Mouse (Mus musculus): ENCODE measurements around the gene Tcf7l1.

Tcf7l1 gene

DNA sequence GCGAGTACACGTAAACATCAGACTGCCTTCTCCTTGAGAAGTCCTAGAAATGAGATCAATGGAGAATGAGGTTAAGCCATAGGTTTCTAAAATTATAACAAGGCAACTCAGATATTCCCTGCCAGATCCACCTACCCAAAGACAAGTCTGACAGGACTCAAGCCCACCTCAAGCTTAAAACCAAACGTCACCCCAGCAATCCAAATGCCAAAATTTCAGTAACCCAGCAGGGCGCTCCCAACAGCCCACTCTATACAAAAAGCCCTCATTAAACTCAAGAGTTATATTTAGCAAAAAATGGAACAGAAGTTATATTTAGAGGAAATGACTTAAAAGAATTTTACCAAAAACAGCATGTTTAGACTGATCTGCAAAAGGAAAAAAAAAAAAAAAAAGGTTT lies 5.3 kb downstream of the Tcf7l1 start:
- no peak for DNase-seq

- no peak for DNase-seq
Measured at GRCm38 (mm10) chr6:72778779-72779776, 10.0 kb downstream of the Tcf7l1 start.

DNA sequence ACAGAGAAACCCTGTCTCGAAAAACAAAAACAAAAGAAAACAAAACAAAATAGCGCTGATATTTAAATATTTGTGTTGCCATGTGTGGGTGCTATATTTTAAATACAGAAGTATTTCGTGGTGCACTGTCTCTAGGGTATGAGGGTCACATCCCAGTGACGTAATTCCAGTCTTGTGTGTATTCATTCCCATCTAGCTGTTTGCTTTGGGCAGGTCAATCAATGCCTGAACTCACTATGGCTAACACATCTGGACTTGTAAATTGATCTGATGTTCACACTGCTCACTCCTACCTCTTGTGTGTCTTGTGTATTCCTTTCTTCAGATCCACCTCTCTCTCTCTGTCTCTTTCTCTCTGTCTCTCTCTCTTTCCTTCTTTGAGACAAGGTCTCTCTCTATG lies 11.8 kb downstream of the Tcf7l1 start:
- DNase-seq: no peak

- no peak for DNase-seq
Measured at GRCm38 (mm10) chr6:72774275-72774674, 14.8 kb downstream of the Tcf7l1 start.

- no peak for DNase-seq
Measured at GRCm38 (mm10) chr6:72769915-72770776, 18.9 kb downstream of the Tcf7l1 start.

DNA sequence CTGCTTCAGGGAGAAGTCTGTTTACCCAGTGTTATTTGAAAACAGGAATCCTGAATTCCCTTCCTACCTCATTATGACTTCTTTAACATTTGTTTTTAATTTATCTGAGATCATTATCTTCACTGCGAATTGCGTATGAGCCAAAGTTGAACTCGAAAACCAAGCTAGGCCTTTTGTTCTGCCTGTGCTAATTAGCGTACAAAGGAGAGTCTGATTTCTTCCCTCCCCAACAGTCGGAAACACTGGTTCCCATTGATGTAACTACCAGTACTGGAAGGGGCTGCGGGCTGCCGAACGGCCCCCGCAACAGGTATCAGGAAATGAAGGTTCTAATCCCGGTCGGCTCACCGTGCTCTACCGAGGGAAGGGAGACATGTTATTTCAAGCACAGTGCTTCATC lies 19.7 kb downstream of the Tcf7l1 start:
- no peak for DNase-seq

DNA sequence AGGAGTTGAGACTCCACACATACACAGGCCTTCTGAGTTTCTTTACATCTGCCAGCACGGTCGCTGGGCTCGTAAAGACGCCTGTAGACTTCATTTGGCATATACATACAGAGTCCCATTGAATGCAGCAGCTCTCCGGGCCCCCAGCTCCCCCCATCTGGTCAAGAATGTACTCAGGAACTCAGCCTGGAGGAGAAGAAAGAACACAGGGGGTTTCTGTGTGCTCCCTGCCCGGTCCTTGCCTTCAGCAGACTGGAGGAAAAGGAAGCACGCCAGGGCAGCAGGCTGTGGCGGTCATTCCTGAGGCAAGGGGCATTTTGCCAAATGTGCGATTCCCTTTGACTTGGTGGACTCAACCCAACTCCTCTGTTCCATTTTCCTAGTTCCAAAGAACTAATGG lies 20.2 kb downstream of the Tcf7l1 start:
- peak; percentile 68 for DNase-seq

- DNase-seq: no peak
Measured at GRCm38 (mm10) chr6:72768097-72768496, 21.0 kb downstream of the Tcf7l1 start.

DNA sequence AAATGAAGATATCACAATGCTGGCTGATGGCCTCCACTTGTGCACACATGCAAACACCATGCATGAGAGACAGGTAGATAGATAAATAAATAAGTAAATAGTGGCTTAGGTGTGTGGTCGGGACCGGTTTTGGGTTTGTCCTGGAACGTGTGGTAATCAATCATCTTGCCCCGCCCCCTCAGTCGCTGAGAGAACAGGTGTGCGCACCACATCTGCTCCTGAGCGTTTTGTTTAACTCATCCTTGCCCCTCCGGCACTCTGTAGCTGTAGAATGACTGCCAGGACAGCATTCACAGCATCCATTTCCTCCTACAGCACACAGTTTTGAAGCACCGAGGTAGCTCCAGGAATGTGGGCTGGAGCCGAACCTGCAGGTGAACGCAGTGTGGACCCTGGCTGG lies 25.4 kb downstream of the Tcf7l1 start:
- DNase-seq: no peak

- DNase-seq: no peak
Measured at GRCm38 (mm10) chr6:72761645-72762044, 27.4 kb downstream of the Tcf7l1 start.

DNA sequence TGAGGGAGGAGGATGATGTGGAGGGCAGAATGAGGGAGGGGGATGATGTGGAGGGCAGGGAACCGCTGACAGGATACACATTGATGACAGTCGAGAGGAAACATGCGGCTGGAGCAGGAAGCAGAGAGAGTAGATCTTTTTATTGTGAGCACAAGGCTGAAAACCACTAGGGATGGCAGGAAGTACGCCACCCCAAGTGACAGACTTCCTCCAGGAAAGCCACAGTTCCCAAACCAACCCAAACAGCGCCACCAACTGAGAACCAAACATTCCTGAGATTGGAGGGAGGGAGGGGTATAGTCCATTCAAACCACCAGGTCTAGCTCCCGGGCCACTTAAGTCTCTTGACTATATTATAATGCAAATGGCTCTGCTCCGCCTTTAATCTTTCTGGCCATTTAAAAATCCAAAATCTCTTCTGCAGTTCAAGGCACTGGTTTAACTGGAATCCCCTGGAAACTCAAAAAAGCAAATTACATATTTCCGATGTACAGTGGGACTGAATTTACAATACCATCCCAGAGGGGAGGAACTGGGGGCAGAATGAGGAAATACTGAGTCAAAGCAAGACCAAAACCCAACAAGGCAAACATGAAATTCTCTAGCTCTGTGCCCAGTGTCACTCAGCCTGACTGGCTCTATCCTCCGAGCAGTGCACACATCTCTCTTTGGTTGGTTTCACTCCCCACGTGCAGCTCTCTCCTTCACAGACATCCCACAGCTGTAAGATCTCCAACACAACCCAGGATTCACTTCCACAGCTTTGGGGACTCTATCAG lies 30.6 kb downstream of the Tcf7l1 start:
- no peak for DNase-seq

GRCm38 (mm10) chr6:72755267-72755889 lies 33.7 kb downstream of the Tcf7l1 start:
- DNase-seq: no peak

GRCm38 (mm10) chr6:72754215-72754614 lies 34.8 kb downstream of the Tcf7l1 start:
- DNase-seq: no peak

- DNase-seq: no peak
Measured at GRCm38 (mm10) chr6:72753782-72754181, 35.3 kb downstream of the Tcf7l1 start.

DNA sequence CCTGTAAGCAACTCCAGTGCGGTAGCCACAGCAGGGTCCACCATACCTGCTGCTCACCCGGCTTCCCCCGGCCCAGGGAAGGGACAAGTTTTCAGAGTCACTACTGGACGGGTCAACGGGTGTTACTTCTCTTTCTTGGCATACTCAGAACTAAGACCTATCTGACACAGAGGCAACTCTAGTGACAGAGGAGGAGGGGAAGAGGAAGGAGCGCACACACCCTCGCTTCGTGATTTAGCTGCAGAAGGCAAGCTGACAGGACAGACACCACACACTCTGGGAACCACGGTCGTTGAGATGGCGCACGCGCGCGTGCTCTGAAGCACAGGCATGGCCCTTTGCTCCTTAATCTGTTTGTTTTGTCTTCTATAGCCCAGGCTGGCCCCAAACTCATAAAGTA lies 36.2 kb downstream of the Tcf7l1 start:
- DNase-seq: no peak

DNA sequence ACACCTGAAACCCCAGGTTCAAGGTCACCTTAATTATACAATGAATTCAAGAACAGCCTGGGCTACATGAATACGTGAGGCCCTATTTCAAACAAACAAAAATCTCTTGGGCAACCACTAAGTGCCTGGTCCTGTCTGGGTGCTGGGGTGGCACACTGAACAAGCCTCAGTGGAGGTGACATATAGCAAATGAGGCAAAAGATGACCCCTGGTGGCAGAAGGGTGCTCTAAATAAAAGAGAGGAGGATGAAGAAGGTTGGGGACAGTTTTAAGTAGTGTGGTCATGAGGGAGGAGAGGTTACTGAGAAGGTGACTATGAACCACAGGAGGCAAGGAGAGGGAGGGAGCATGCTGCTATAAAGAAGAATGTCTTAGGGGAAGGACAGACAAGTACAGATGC lies 37.8 kb downstream of the Tcf7l1 start:
- DNase-seq: no peak

DNA sequence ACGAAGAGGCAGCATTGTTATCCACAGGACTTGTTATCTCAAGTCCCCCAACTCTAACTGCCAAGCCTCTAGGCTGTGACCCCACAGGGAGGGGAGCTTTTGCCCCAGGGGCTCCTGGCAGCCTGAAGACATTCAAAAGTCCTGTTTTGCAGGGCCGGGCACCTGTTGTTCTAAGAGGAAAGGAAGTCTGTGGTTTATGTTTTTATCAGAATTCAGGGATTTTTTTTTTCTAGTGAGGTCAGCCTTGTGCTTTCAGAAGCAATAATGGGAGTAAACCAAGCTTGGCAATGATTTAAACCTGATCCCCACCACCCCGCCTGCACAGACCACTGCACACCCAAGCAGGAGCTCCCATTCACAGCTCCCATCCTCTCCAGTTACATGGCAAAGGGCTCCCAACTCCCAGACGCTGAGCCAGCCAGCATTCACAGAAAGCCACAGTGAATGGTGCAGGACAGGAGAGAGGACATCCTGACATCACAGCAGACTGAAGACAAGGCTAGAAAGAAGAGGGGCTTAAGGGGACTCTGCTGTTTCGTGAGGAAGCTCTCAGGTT lies 40.1 kb downstream of the Tcf7l1 start:
- no peak for DNase-seq

DNA sequence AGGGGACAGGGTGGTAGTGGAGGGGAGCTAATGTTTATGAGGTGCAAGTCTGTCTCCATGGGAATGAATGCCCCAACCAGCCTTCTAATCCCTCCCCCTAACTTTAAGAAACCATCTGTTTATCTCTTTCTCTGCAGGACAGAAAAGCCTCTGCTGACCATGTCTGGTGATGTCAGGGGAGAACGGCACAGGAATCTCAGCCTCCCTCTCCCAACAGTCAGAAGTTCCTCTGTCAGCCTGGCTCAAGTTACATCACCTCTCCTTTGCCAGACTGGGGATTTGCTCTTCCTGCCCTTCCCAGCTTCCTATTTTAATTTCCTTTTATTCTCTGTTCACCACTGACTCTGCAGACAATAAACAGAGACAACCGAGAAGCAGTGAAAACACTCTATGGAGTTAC lies 40.6 kb downstream of the Tcf7l1 start:
- DNase-seq: no peak

GRCm38 (mm10) chr6:72747814-72748213 lies 41.2 kb downstream of the Tcf7l1 start:
- no peak for DNase-seq

DNA sequence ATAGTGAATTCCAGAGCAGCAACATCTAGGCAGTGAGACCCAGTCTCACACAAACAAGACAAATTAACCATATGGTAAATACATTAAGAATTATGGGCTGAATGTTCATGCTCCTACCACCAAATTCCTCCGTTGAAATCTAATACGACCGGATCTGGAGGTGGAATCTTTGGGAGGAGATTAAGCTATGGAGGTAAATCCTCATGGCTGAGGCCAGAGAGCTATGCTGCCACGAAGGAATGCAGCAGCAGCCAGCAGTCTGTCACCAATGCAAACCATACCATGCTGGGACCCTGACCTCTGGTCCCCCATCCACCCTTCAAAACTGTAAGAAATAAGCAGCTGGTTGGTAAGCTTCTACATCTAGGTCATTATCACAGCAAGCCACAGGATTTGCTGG lies 41.9 kb downstream of the Tcf7l1 start:
- no peak for DNase-seq

- no peak for DNase-seq
Measured at GRCm38 (mm10) chr6:72745781-72746180, 43.3 kb downstream of the Tcf7l1 start.

- DNase-seq: no peak
Measured at GRCm38 (mm10) chr6:72744144-72744800, 44.8 kb downstream of the Tcf7l1 start.

All from kidney, adult 18-20 months (tissue).